Mouse (Mus musculus) intestine, postnatal 0 days (tissue): ENCODE measurements around the gene Ecpas. TPM values are rescaled to one million over a fixed set of nuclear protein-coding genes. Genes with fewer than 3 reads are reported as not detected.

ENCODE experiments used
- ATAC-seq: fragments of 200-750 bp; cut with Nextera tagmentation; 2 replicates; pipeline ENCODE4 v1.8.0; 2017; ENCODE audit warnings: mild to moderate bottlenecking, moderate TSS enrichment, moderate library complexity
- H3K27ac ChIP-seq: fragments of 300-500 bp; sonication (generic); 2 replicates; pipeline ENCODE4 v1.5.1; 2014; ENCODE audit warnings: mild to moderate bottlenecking, low read depth, low read length, moderate library complexity
- H3K27me3 ChIP-seq: fragments of 300-500 bp; sonication (generic); replicated peaks from 2 replicates; pipeline ENCODE4 v1.6.1; 2014; ENCODE audit warnings: low read length, mixed read lengths; ENCODE audit not compliant: control insufficient read depth, insufficient read depth
- H3K36me3 ChIP-seq: fragments of 300-500 bp; sonication (generic); 2 replicates; pipeline ENCODE4 v1.6.1; 2014; ENCODE audit warnings: mild to moderate bottlenecking, moderate library complexity; ENCODE audit not compliant: control insufficient read depth, insufficient read depth
- H3K4me1 ChIP-seq: fragments of 300-500 bp; sonication (generic); replicated peaks from 2 replicates; pipeline ENCODE4 v1.6.1; 2014; ENCODE audit warnings: antibody characterized with exemption, low read length, mixed read lengths; ENCODE audit not compliant: control insufficient read depth, insufficient read depth
- H3K4me2 ChIP-seq: fragments of 300-500 bp; sonication (generic); replicated peaks from 2 replicates; pipeline ENCODE4 v1.6.1; 2014; ENCODE audit warnings: low read depth, mild to moderate bottlenecking, moderate library complexity
- H3K4me3 ChIP-seq: fragments of 300-500 bp; sonication (generic); 2 replicates; pipeline ENCODE4 v1.5.1; 2014; ENCODE audit warnings: low read depth, low read length
- H3K9ac ChIP-seq: fragments of 300-500 bp; sonication (generic); 2 replicates; pipeline ENCODE4 v1.6.1; 2014; ENCODE audit warnings: mild to moderate bottlenecking, low read depth, low read length
- H3K9me3 ChIP-seq: fragments of 300-500 bp; sonication (generic); 2 replicates; pipeline ENCODE4 v1.6.1; 2016; ENCODE audit warnings: mixed run types; ENCODE audit not compliant: control insufficient read depth
- CTCF ChIP-seq: sonication (generic); IDR thresholded peaks from 2 replicates; pipeline ENCODE4 v1.5.1; 2016; ENCODE audit warnings: low read depth, mild to moderate bottlenecking, control low read depth, antibody characterized with exemption, moderate library complexity
- WGBS: fragments of 180-500 bp; shearing (Covaris S2); extraction: QIAGEN DNeasy Blood & Tissue Kit; methylation state at CpG from one replicate; pipeline ENCODE4 v1.1.7; 2014; 5-methylcytosine and 5-hydroxymethylcytosine counted together
- polyA plus RNA-seq: library from polyadenylated mRNA; unstranded; fragments of >200 nt; fragmentation: Nextera tagmentation; extraction: Ambion mirVana; gene quantifications from 2 replicates; pipeline ENCODE4 v1.2.1, GENCODE M21; 2015

Ecpas gene
- polyA plus RNA-seq = 14.4 and 15.3 TPM in 2 replicates

- 3% methylated on average over 42 of the region's 43 CpGs for WGBS
- 0 out of 2 replicates have a peak, but pooled peaks cover 7% of the 10 kb centered on the region for H3K4me1 ChIP-seq
- H3K4me3 ChIP-seq = peak within 1 kb of the TSS; percentile 77
- peak; percentile 35 for ATAC-seq
- TF ChIP-seq CTCF = no peak
- no peaks in the 10 kb centered on the region for H3K36me3 ChIP-seq
- H3K27me3 ChIP-seq = no peaks in the 10 kb centered on the region
- peak within 1 kb of the TSS; percentile 99 for H3K27ac ChIP-seq
- peak within 1 kb of the TSS; percentile 98 for H3K9ac ChIP-seq
- H3K9me3 ChIP-seq = no peaks in the 10 kb centered on the region
- H3K4me2 ChIP-seq = peak within 1 kb of the TSS; percentile 76
These were observed at the start of gene Ecpas for GRCm38 (mm10) chr4:58912629-58913335. Gene Ecpas, minus strand, starts transcription at chr4:58912749.

GRCm38 (mm10) chr4:58961719-58962118 is 49.2 kb upstream of the Ecpas start:
- Histone ChIP-seq H3K27ac (no peak overlapping the region), H3K9me3 (no peaks in the 10 kb centered on the region), H3K36me3 (no peaks in the 10 kb centered on the region), H3K4me3 (no peak overlapping the region), H3K4me2 (no peak overlapping the region), H3K9ac (no peak overlapping the region), H3K27me3 (no peaks in the 10 kb centered on the region), H3K4me1 (no peaks in the 10 kb centered on the region)
- ATAC-seq = no peak
- WGBS = 90% methylated on average over 15 of the region's 15 CpGs
- no peak for TF ChIP-seq CTCF

GRCm38 (mm10) chr4:58952630-58953029 is 40.1 kb upstream of the Ecpas start:
- Histone ChIP-seq H3K4me2 (no peak overlapping the region), H3K27me3 (no peaks in the 10 kb centered on the region), H3K4me1 (no peaks in the 10 kb centered on the region), H3K36me3 (no peaks in the 10 kb centered on the region), H3K27ac (no peak overlapping the region), H3K4me3 (no peak overlapping the region), H3K9me3 (no peaks in the 10 kb centered on the region), H3K9ac (no peak overlapping the region)
- ATAC-seq = no peak
- 86% methylated on average over 11 of the region's 11 CpGs for WGBS
- TF ChIP-seq CTCF = no peak

- no peak overlapping the region for H3K4me3 ChIP-seq
- no peaks in the 10 kb centered on the region for H3K9me3 ChIP-seq
- H3K4me2 ChIP-seq = no peak overlapping the region
- 84% methylated on average over 4 of the region's 4 CpGs for WGBS
- TF ChIP-seq CTCF = no peak
- ATAC-seq = no peak
- H3K9ac ChIP-seq = no peak overlapping the region
- peaks cover 3% of the 10 kb centered on the region; the same call in 1 of the 2 replicates for H3K27me3 ChIP-seq
- no peak overlapping the region for H3K27ac ChIP-seq
- H3K4me1 ChIP-seq = no peaks in the 10 kb centered on the region
- H3K36me3 ChIP-seq = no peaks in the 10 kb centered on the region
These were observed 35.8 kb upstream of the Ecpas start for GRCm38 (mm10) chr4:58948391-58948790.

GRCm38 (mm10) chr4:58944695-58945094 is 32.1 kb upstream of the Ecpas start:
- Histone ChIP-seq H3K4me2 (no peak overlapping the region), H3K36me3 (no peaks in the 10 kb centered on the region), H3K4me1 (no peaks in the 10 kb centered on the region), H3K9me3 (no peaks in the 10 kb centered on the region), H3K4me3 (no peak overlapping the region), H3K27me3 (peaks cover 3% of the 10 kb centered on the region; the same call in 1 of the 2 replicates), H3K9ac (no peak overlapping the region), H3K27ac (no peak overlapping the region)
- no peak for TF ChIP-seq CTCF
- no peak for ATAC-seq
- 60% methylated on average over 5 of the region's 5 CpGs for WGBS

GRCm38 (mm10) chr4:58944206-58944553 is 31.6 kb upstream of the Ecpas start:
- peak overlapping the region; percentile 63 for H3K4me3 ChIP-seq
- peaks cover 3% of the 10 kb centered on the region; the same call in 1 of the 2 replicates for H3K27me3 ChIP-seq
- no peak overlapping the region for H3K27ac ChIP-seq
- H3K4me1 ChIP-seq = no peaks in the 10 kb centered on the region
- H3K36me3 ChIP-seq = no peaks in the 10 kb centered on the region
- no peak for ATAC-seq
- H3K9me3 ChIP-seq = no peaks in the 10 kb centered on the region
- WGBS = 18% methylated on average over 6 of the region's 6 CpGs
- no peak for TF ChIP-seq CTCF
- peak overlapping the region; percentile 91 for H3K4me2 ChIP-seq
- no peak overlapping the region for H3K9ac ChIP-seq
